Mouse (Mus musculus): Measurements from ENCODE around the gene Cmss1. TPM values are rescaled to one million over a fixed set of nuclear protein-coding genes. Genes with fewer than 3 reads are reported as not detected.

Cmss1 gene
- polyA plus RNA-seq, 1 experiment, result not detected

GRCm38 (mm10) chr16:57593422-57594157 lies 13.1 kb downstream of the Cmss1 start:
- no peaks in the 10 kb centered on the region for H3K4me1 ChIP-seq (ENCODE audit: control insufficient read depth, insufficient read depth, low read length)
- H3K27ac ChIP-seq (ENCODE audit: insufficient read depth, low read depth, low read length), result no peak overlapping the region
- TF ChIP-seq POLR2A (IDR thresholded peaks at IDR 0.05; ENCODE audit: insufficient read depth, low read depth, low read length), result no peak
- no peak for TF ChIP-seq CTCF (IDR thresholded peaks at IDR 0.05; ENCODE audit: insufficient read depth, low read depth, low read length)
- WGBS, result 37% methylated on average over 7 of the region's 7 CpGs
- H3K4me3 ChIP-seq (ENCODE audit: insufficient read depth, low read depth, low read length), result no peak overlapping the region

GRCm38 (mm10) chr16:57585201-57585600 lies 21.5 kb downstream of the Cmss1 start:
- H3K4me3 ChIP-seq (ENCODE audit: insufficient read depth, low read depth, low read length), result no peak overlapping the region
- TF ChIP-seq CTCF (IDR thresholded peaks at IDR 0.05; ENCODE audit: insufficient read depth, low read depth, low read length) (no peak), POLR2A (IDR thresholded peaks at IDR 0.05; ENCODE audit: insufficient read depth, low read depth, low read length) (no peak)
- H3K27ac ChIP-seq (ENCODE audit: insufficient read depth, low read depth, low read length), result no peak overlapping the region
- H3K4me1 ChIP-seq (ENCODE audit: control insufficient read depth, insufficient read depth, low read length), result no peaks in the 10 kb centered on the region
- WGBS, result 29% methylated on average over 3 of the region's 3 CpGs

- H3K4me3 ChIP-seq (ENCODE audit: insufficient read depth, low read depth, low read length), result no peak overlapping the region
- TF ChIP-seq POLR2A (IDR thresholded peaks at IDR 0.05; ENCODE audit: insufficient read depth, low read depth, low read length) (no peak), CTCF (IDR thresholded peaks at IDR 0.05; ENCODE audit: insufficient read depth, low read depth, low read length) (no peak)
- H3K27ac ChIP-seq (ENCODE audit: insufficient read depth, low read depth, low read length), result no peak overlapping the region
- no peaks in the 10 kb centered on the region for H3K4me1 ChIP-seq (ENCODE audit: control insufficient read depth, insufficient read depth, low read length)
- WGBS, result 69% methylated on average over 2 of the region's 2 CpGs
Observed at GRCm38 (mm10) chr16:57582008-57582407, 24.7 kb downstream of the Cmss1 start.

GRCm38 (mm10) chr16:57580041-57580440 lies 26.6 kb downstream of the Cmss1 start:
- no peaks in the 10 kb centered on the region; the same call in 1 of the 2 replicates for H3K4me1 ChIP-seq (ENCODE audit: control insufficient read depth, insufficient read depth, low read length)
- 65% methylated on average over 7 of the region's 7 CpGs for WGBS
- TF ChIP-seq CTCF (IDR thresholded peaks at IDR 0.05; ENCODE audit: insufficient read depth, low read depth, low read length) (no peak), POLR2A (IDR thresholded peaks at IDR 0.05; ENCODE audit: insufficient read depth, low read depth, low read length) (no peak)
- H3K4me3 ChIP-seq (ENCODE audit: insufficient read depth, low read depth, low read length), result no peak overlapping the region
- no peak overlapping the region for H3K27ac ChIP-seq (ENCODE audit: insufficient read depth, low read depth, low read length)

- no peak overlapping the region for H3K4me3 ChIP-seq (ENCODE audit: insufficient read depth, low read depth, low read length)
- WGBS, result 80% methylated on average over 1 of the region's 1 CpGs
- no peaks in the 10 kb centered on the region; the same call in 1 of the 2 replicates for H3K4me1 ChIP-seq (ENCODE audit: control insufficient read depth, insufficient read depth, low read length)
- H3K27ac ChIP-seq (ENCODE audit: insufficient read depth, low read depth, low read length), result no peak overlapping the region
- TF ChIP-seq POLR2A (IDR thresholded peaks at IDR 0.05; ENCODE audit: insufficient read depth, low read depth, low read length), result no peak
- TF ChIP-seq CTCF (IDR thresholded peaks at IDR 0.05; ENCODE audit: insufficient read depth, low read depth, low read length), result no peak
Observed at GRCm38 (mm10) chr16:57577519-57577918, 29.1 kb downstream of the Cmss1 start.

GRCm38 (mm10) chr16:57575764-57576388 lies 30.8 kb downstream of the Cmss1 start:
- no peak for TF ChIP-seq POLR2A (IDR thresholded peaks at IDR 0.05; ENCODE audit: insufficient read depth, low read depth, low read length)
- TF ChIP-seq CTCF (IDR thresholded peaks at IDR 0.05; ENCODE audit: insufficient read depth, low read depth, low read length), result no peak
- 89% methylated on average over 1 of the region's 1 CpGs for WGBS
- H3K27ac ChIP-seq (ENCODE audit: insufficient read depth, low read depth, low read length), result no peak overlapping the region
- peaks cover 5% of the 10 kb centered on the region; the same call in 1 of the 2 replicates for H3K4me1 ChIP-seq (ENCODE audit: control insufficient read depth, insufficient read depth, low read length)
- no peak overlapping the region for H3K4me3 ChIP-seq (ENCODE audit: insufficient read depth, low read depth, low read length)

GRCm38 (mm10) chr16:57573831-57574230 lies 32.8 kb downstream of the Cmss1 start:
- Histone ChIP-seq H3K4me3 (ENCODE audit: insufficient read depth, low read depth, low read length) (no peak overlapping the region), H3K27ac (ENCODE audit: insufficient read depth, low read depth, low read length) (no peak overlapping the region), H3K4me1 (ENCODE audit: control insufficient read depth, insufficient read depth, low read length) (peaks cover 10% of the 10 kb centered on the region; the same call in 1 of the 2 replicates)
- 70% methylated on average over 1 of the region's 1 CpGs for WGBS
- no peak for TF ChIP-seq POLR2A (IDR thresholded peaks at IDR 0.05; ENCODE audit: insufficient read depth, low read depth, low read length)
- no peak for TF ChIP-seq CTCF (IDR thresholded peaks at IDR 0.05; ENCODE audit: insufficient read depth, low read depth, low read length)

- TF ChIP-seq CTCF (IDR thresholded peaks at IDR 0.05; ENCODE audit: insufficient read depth, low read depth, low read length) (no peak), POLR2A (IDR thresholded peaks at IDR 0.05; ENCODE audit: insufficient read depth, low read depth, low read length) (no peak)
- H3K4me1 ChIP-seq (ENCODE audit: control insufficient read depth, insufficient read depth, low read length), result peaks cover 12% of the 10 kb centered on the region; the same call in 1 of the 2 replicates
- H3K4me3 ChIP-seq (ENCODE audit: insufficient read depth, low read depth, low read length), result no peak overlapping the region
- WGBS, result 68% methylated on average over 5 of the region's 5 CpGs
- H3K27ac ChIP-seq (ENCODE audit: insufficient read depth, low read depth, low read length), result no peak overlapping the region
Observed at GRCm38 (mm10) chr16:57570789-57571311, 35.8 kb downstream of the Cmss1 start.

All from olfactory bulb, adult 2 months (tissue).